20 mouse cellular contexts compared by ENCODE assay signal in genomic region chr2:3925199-3925598, GRCm38 (mm10).
A peak's percentile ranks its signal among the peaks of the same experiment; 100 is the strongest.
DNase-seq lines count a peak whose midpoint lies in the region; ATAC-seq and TF ChIP-seq lines count a peak whose summit lies in the region.
"Had no signal": no experiment of that assay in that cellular context is flagged by ENCODE, and none has a peak within 500 bp of the region (broad histone marks: within the 10 kb centered on the region; RNA-seq: fewer than 3 reads in every experiment).

No protein-coding gene starts in this region.

- no peak overlapping the region for H3K4me3 ChIP-seq in midbrain, embryonic 11.5 days (ENCODE audit: low read depth, low read length)
- H3K4me3 ChIP-seq in midbrain, embryonic 13.5 days (replicated peaks) = no peak overlapping the region
- H3K4me3 ChIP-seq in liver, embryonic 12.5 days = no peak overlapping the region
- no peak overlapping the region for H3K4me3 ChIP-seq in gastrocnemius, adult 2 months
- H3K4me3 ChIP-seq: forebrain, embryonic 10.5 days; hindbrain, embryonic 12.5 days; lung, embryonic 15.5 days; myocyte had no signal

- no peaks in the 10 kb centered on the region for H3K9me3 ChIP-seq in midbrain, embryonic 11.5 days (ENCODE audit: control insufficient read depth, low read length)
- no peaks in the 10 kb centered on the region for H3K9me3 ChIP-seq in midbrain, embryonic 13.5 days
- H3K9me3 ChIP-seq in liver, embryonic 12.5 days (replicated peaks) = no peaks in the 10 kb centered on the region
- H3K9me3 ChIP-seq: forebrain, embryonic 10.5 days; hindbrain, embryonic 12.5 days; lung, embryonic 15.5 days had no signal

- DNase-seq in midbrain, embryonic 11.5 days (ENCODE audit: low spot score, missing footprints) = no peak
- peak; percentile 16 to 19 for DNase-seq in CD8-positive naive resting alpha-beta T cell, adult 2 months (ENCODE audit: low read depth in 2 of 2, low spot score in 2 of 2)
- DNase-seq in brain, embryonic 14.5 days (ENCODE audit: low read depth) = peak; percentile 18
- peak; percentile 26 to 37 for DNase-seq in thymus, postnatal 36 days
- DNase-seq in gastrocnemius, adult 2 months = no peak
- DNase-seq: adrenal gland, postnatal 36 days; cerebellum, adult 11 months; cerebellum, postnatal 10 days; kidney, adult 18-20 months; kidney, postnatal 4 days; layer of hippocampus, adult 9-11 months; lung, postnatal 36 days had no signal

- no peak overlapping the region for H3K4me2 ChIP-seq in midbrain, embryonic 11.5 days
- no peak overlapping the region for H3K4me2 ChIP-seq in midbrain, embryonic 13.5 days (replicated peaks)
- H3K4me2 ChIP-seq in liver, embryonic 12.5 days = no peak overlapping the region
- H3K4me2 ChIP-seq: hindbrain, embryonic 12.5 days; lung, embryonic 15.5 days had no signal

- 63% methylated on average over 3 of the region's 3 CpGs for WGBS in midbrain, embryonic 11.5 days
- WGBS in midbrain, embryonic 13.5 days = 48% methylated on average over 3 of the region's 3 CpGs
- WGBS in liver, embryonic 12.5 days (ENCODE audit: insufficient replicate concordance) = 72% methylated on average over 3 of the region's 3 CpGs

- no peak overlapping the region for H3K9ac ChIP-seq in midbrain, embryonic 11.5 days (ENCODE audit: low read length)
- H3K9ac ChIP-seq in midbrain, embryonic 13.5 days (replicated peaks) = no peak overlapping the region
- H3K9ac ChIP-seq in liver, embryonic 12.5 days = no peak overlapping the region
- H3K9ac ChIP-seq: hindbrain, embryonic 12.5 days; liver, embryonic 14.5 days; lung, embryonic 15.5 days had no signal

- TF ChIP-seq CTCF in brain, embryonic 14.5 days (IDR thresholded peaks at IDR 0.05; ENCODE audit: borderline replicate concordance, extremely low read depth, insufficient read depth, insufficient read length) = no peak
- no peak for TF ChIP-seq CTCF in gastrocnemius, adult 2 months (IDR thresholded peaks at IDR 0.05)

- H3K4me1 ChIP-seq in midbrain, embryonic 11.5 days (ENCODE audit: control insufficient read depth, insufficient read depth, low read length) = peaks cover 6% of the 10 kb centered on the region
- H3K4me1 ChIP-seq in midbrain, embryonic 13.5 days (replicated peaks) = peaks cover 28% of the 10 kb centered on the region
- H3K4me1 ChIP-seq in liver, embryonic 12.5 days = no peaks in the 10 kb centered on the region
- H3K4me1 ChIP-seq: lung, embryonic 15.5 days had no signal

- H3K27ac ChIP-seq in midbrain, embryonic 11.5 days (ENCODE audit: low read depth, low read length) = no peak overlapping the region
- no peak overlapping the region for H3K27ac ChIP-seq in midbrain, embryonic 13.5 days
- H3K27ac ChIP-seq in liver, embryonic 12.5 days = no peak overlapping the region
- no peak overlapping the region for H3K27ac ChIP-seq in gastrocnemius, adult 2 months
- H3K27ac ChIP-seq: forebrain, embryonic 10.5 days; hindbrain, embryonic 12.5 days; liver, embryonic 14.5 days; lung, embryonic 15.5 days had no signal

- H3K27me3 ChIP-seq in midbrain, embryonic 11.5 days (ENCODE audit: control insufficient read depth, insufficient read depth, low read length) = no peaks in the 10 kb centered on the region
- H3K27me3 ChIP-seq in midbrain, embryonic 13.5 days = no peaks in the 10 kb centered on the region
- H3K27me3 ChIP-seq in liver, embryonic 12.5 days (replicated peaks) = no peaks in the 10 kb centered on the region
- H3K27me3 ChIP-seq: hindbrain, embryonic 12.5 days; lung, embryonic 15.5 days had no signal

- H3K36me3 ChIP-seq in midbrain, embryonic 11.5 days (ENCODE audit: control insufficient read depth, insufficient read depth, low read length) = no peaks in the 10 kb centered on the region
- no peaks in the 10 kb centered on the region for H3K36me3 ChIP-seq in midbrain, embryonic 13.5 days
- no peaks in the 10 kb centered on the region for H3K36me3 ChIP-seq in liver, embryonic 12.5 days
- H3K36me3 ChIP-seq: forebrain, embryonic 10.5 days; hindbrain, embryonic 12.5 days; lung, embryonic 15.5 days had no signal

- no peak for TF ChIP-seq POLR2A in brain, embryonic 14.5 days (IDR thresholded peaks at IDR 0.05; ENCODE audit: borderline replicate concordance, extremely low read depth, insufficient read depth, insufficient read length, poor library complexity, severe bottlenecking)

- ATAC-seq in midbrain, embryonic 11.5 days (ENCODE audit: low FRiP score) = peak; percentile 35; the same call in 1 of the 2 replicates
- no peak for ATAC-seq in midbrain, embryonic 13.5 days
- ATAC-seq in liver, embryonic 12.5 days = no peak
- ATAC-seq: inflammation-experienced regulatory T-cells, adult 6 months had no signal

- intact Hi-C loops in gastrocnemius, adult 2 months (cut with DNase I) = no loop called here

Comparison
In these comparisons a context has a peak if more than half of its experiments do, and no peak if none do; other contexts are left out.
1. DNase-seq: peak in CD8-positive naive resting alpha-beta T cell, adult 2 months (2 of 2), brain, embryonic 14.5 days (single experiment) and thymus, postnatal 36 days (2 of 2); none in midbrain, embryonic 11.5 days (single experiment) and gastrocnemius, adult 2 months (single experiment).